Mouse (Mus musculus) heart, adult 8-10 months (tissue): Measurements from ENCODE around the gene Rhox4e. TPM values are rescaled to one million over a fixed set of nuclear protein-coding genes. Genes with fewer than 3 reads are reported as not detected.
"Not testable (repeated sequence)": the region's sequence is repeated elsewhere in the genome, so short reads cannot be mapped to it uniquely, and the experiment has no call there.

Experiments
- DNase-seq: peaks from one replicate; pipeline ENCODE4 v3.0.0; 2022; ENCODE audit warnings: low spot score
- total RNA-seq, 4 experiments: library from RNA; stranded (reverse); gene quantifications; 2 replicates each; pipeline ENCODE4 v1.2.4; 2022

The Rhox4e gene
- total RNA-seq = not detected

GRCm38 (mm10) chrX:37557112-37557511 lies at the start of gene Rhox4e:
Gene Rhox4e (plus strand): TSS chrX:37557412.
- DNase-seq = not testable (repeated sequence)

GRCm38 (mm10) chrX:37514059-37514458 lies 43.2 kb upstream of the Rhox4e start, which contains the start of gene Rhox4d:
Gene Rhox4d (plus strand): TSS chrX:37514359.
- not testable (repeated sequence) for DNase-seq

- DNase-seq = not testable (repeated sequence)
Observed at GRCm38 (mm10) chrX:37530152-37530551, 27.1 kb upstream of the Rhox4e start, which contains the start of gene Rhox2e. Gene Rhox2e (plus strand): TSS chrX:37530452.

- not testable (repeated sequence) for DNase-seq
Observed at GRCm38 (mm10) chrX:37541719-37542118, 15.5 kb upstream of the Rhox4e start, which contains the start of gene Rhox3e. Gene Rhox3e (plus strand): TSS chrX:37542019.

GRCm38 (mm10) chrX:37571105-37571504 lies 13.9 kb downstream of the Rhox4e start, which contains the start of gene Rhox2f:
Gene Rhox2f (plus strand): TSS chrX:37571405.
- DNase-seq = not testable (repeated sequence)

GRCm38 (mm10) chrX:37572638-37573037 lies 15.4 kb downstream of the Rhox4e start:
- not testable (repeated sequence) for DNase-seq

GRCm38 (mm10) chrX:37580692-37581091 lies 23.5 kb downstream of the Rhox4e start, which contains the start of gene Rhox3f:
Gene Rhox3f (plus strand): TSS chrX:37580992.
- not testable (repeated sequence) for DNase-seq

- not testable (repeated sequence) for DNase-seq
Observed at GRCm38 (mm10) chrX:37607604-37608003, 50.4 kb downstream of the Rhox4e start, which contains the start of gene Rhox4f. Gene Rhox4f (minus strand): TSS chrX:37607704.

Other genes starting within 250 kb of the Rhox4e start
- not detected for gene Rhox3a2, start 177.4 kb upstream of the Rhox4e start, total RNA-seq
- not detected for gene Rhox4a2, start 166.6 kb upstream of the Rhox4e start, total RNA-seq
- gene Rhox2b, start 145.3 kb upstream of the Rhox4e start, total RNA-seq = not detected
- gene Rhox4b, start 124.9 kb upstream of the Rhox4e start, total RNA-seq = not detected
- under 1 TPM in 1 of 4 experiments, not detected in 3; 0.85 TPM for gene Rhox2c, start 103.7 kb upstream of the Rhox4e start, total RNA-seq
- not detected for gene Rhox3c, start 98.8 kb upstream of the Rhox4e start, total RNA-seq
- gene Rhox4c, start 77.1 kb upstream of the Rhox4e start, total RNA-seq = not detected
- gene Rhox2d, start 64.0 kb upstream of the Rhox4e start, total RNA-seq = not detected
- not detected for gene Rhox4d, start 43.1 kb upstream of the Rhox4e start, total RNA-seq
- gene Rhox2e, start 27.0 kb upstream of the Rhox4e start, total RNA-seq = not detected
- not detected for gene Rhox3e, start 15.4 kb upstream of the Rhox4e start, total RNA-seq
- gene Rhox2f, start 14.0 kb downstream of the Rhox4e start, total RNA-seq = not detected
- gene Rhox3f, start 23.6 kb downstream of the Rhox4e start, total RNA-seq = not detected
- not detected for gene Rhox4f, start 50.3 kb downstream of the Rhox4e start, total RNA-seq
- not detected for gene Rhox3g, start 71.2 kb downstream of the Rhox4e start, total RNA-seq
- not detected for gene Rhox2g, start 86.1 kb downstream of the Rhox4e start, total RNA-seq
- gene Rhox4g, start 93.9 kb downstream of the Rhox4e start, total RNA-seq = not detected
- not detected for gene Rhox3h, start 111.4 kb downstream of the Rhox4e start, total RNA-seq
- under 1 TPM in 2 of 4 experiments, not detected in 2; 0.63 to 0.72 TPM for gene Rhox2h, start 115.9 kb downstream of the Rhox4e start, total RNA-seq
- 1 to 10 TPM in 3 of 4 experiments, under 1 TPM in 1; 0.60 to 3.8 (median 1.6) TPM for gene Rhox5, start 247.4 kb downstream of the Rhox4e start, total RNA-seq